Mouse (Mus musculus): ENCODE measurements around the gene Gabbr2.
A peak's percentile ranks its signal among the peaks of the same experiment; 100 is the strongest.

The Gabbr2 gene

GRCm38 (mm10) chr4:46720821-46721557 lies 270.7 kb downstream of the Gabbr2 start:
- no peak for DNase-seq (ENCODE audit: extremely low spot score, low read depth, low spot score)

- DNase-seq (ENCODE audit: extremely low spot score, low read depth, low spot score): no peak
Measured at GRCm38 (mm10) chr4:46720070-46720469, 271.6 kb downstream of the Gabbr2 start.

GRCm38 (mm10) chr4:46718624-46719023 lies 273.0 kb downstream of the Gabbr2 start:
- no peak for DNase-seq (ENCODE audit: extremely low spot score, low read depth, low spot score)

GRCm38 (mm10) chr4:46717156-46717555 lies 274.5 kb downstream of the Gabbr2 start:
- DNase-seq (ENCODE audit: extremely low spot score, low read depth, low spot score): no peak

- DNase-seq (ENCODE audit: extremely low spot score, low read depth, low spot score): no peak
Measured at GRCm38 (mm10) chr4:46716361-46716760, 275.3 kb downstream of the Gabbr2 start.

- no peak for DNase-seq (ENCODE audit: extremely low spot score, low read depth, low spot score)
Measured at GRCm38 (mm10) chr4:46710523-46710922, 281.1 kb downstream of the Gabbr2 start.

GRCm38 (mm10) chr4:46710018-46710417 lies 281.7 kb downstream of the Gabbr2 start:
- no peak for DNase-seq (ENCODE audit: extremely low spot score, low read depth, low spot score)

- DNase-seq (ENCODE audit: extremely low spot score, low read depth, low spot score): no peak
Measured at GRCm38 (mm10) chr4:46709492-46709891, 282.2 kb downstream of the Gabbr2 start.

GRCm38 (mm10) chr4:46705739-46706138 lies 285.9 kb downstream of the Gabbr2 start:
- DNase-seq (ENCODE audit: extremely low spot score, low read depth, low spot score): no peak

- DNase-seq (ENCODE audit: extremely low spot score, low read depth, low spot score): no peak
Measured at GRCm38 (mm10) chr4:46703146-46703545, 288.5 kb downstream of the Gabbr2 start.

GRCm38 (mm10) chr4:46700223-46700651 lies 291.4 kb downstream of the Gabbr2 start:
- DNase-seq (ENCODE audit: extremely low spot score, low read depth, low spot score): no peak

- no peak for DNase-seq (ENCODE audit: extremely low spot score, low read depth, low spot score)
Measured at GRCm38 (mm10) chr4:46696467-46696866, 295.2 kb downstream of the Gabbr2 start.

GRCm38 (mm10) chr4:46690565-46690964 lies 301.1 kb downstream of the Gabbr2 start:
- DNase-seq (ENCODE audit: extremely low spot score, low read depth, low spot score): no peak

GRCm38 (mm10) chr4:46690023-46690420 lies 301.7 kb downstream of the Gabbr2 start:
- DNase-seq (ENCODE audit: extremely low spot score, low read depth, low spot score): no peak

GRCm38 (mm10) chr4:46689397-46690022 lies 302.2 kb downstream of the Gabbr2 start:
- DNase-seq (ENCODE audit: extremely low spot score, low read depth, low spot score): peak; percentile 56

GRCm38 (mm10) chr4:46688213-46688832 lies 303.4 kb downstream of the Gabbr2 start:
- no peak for DNase-seq (ENCODE audit: extremely low spot score, low read depth, low spot score)

GRCm38 (mm10) chr4:46684160-46684559 lies 307.5 kb downstream of the Gabbr2 start:
- no peak for DNase-seq (ENCODE audit: extremely low spot score, low read depth, low spot score)

GRCm38 (mm10) chr4:46676646-46677045 lies 315.0 kb downstream of the Gabbr2 start:
- no peak for DNase-seq (ENCODE audit: extremely low spot score, low read depth, low spot score)

- no peak for DNase-seq (ENCODE audit: extremely low spot score, low read depth, low spot score)
Measured at GRCm38 (mm10) chr4:46675992-46676391, 315.7 kb downstream of the Gabbr2 start.

- DNase-seq (ENCODE audit: extremely low spot score, low read depth, low spot score): no peak
Measured at GRCm38 (mm10) chr4:46675272-46675785, 316.3 kb downstream of the Gabbr2 start.

GRCm38 (mm10) chr4:46668620-46669019 lies 323.1 kb downstream of the Gabbr2 start:
- no peak for DNase-seq (ENCODE audit: extremely low spot score, low read depth, low spot score)

GRCm38 (mm10) chr4:46666420-46666819 lies 325.3 kb downstream of the Gabbr2 start:
- DNase-seq (ENCODE audit: extremely low spot score, low read depth, low spot score): no peak
